Mouse (Mus musculus) liver, embryonic 15.5 days (tissue): ENCODE data around the gene Pdgfa. TPM values are rescaled to one million over a fixed set of nuclear protein-coding genes. Genes with fewer than 3 reads are reported as not detected.
A peak's percentile ranks its signal among the peaks of the same experiment; 100 is the strongest.

Experiments used
- ATAC-seq: fragments of 200-750 bp; cut with Nextera tagmentation; 2 replicates; pipeline ENCODE4 v1.8.0; 2017; ENCODE audit warnings: moderate number of reproducible peaks, mild to moderate bottlenecking, moderate library complexity; ENCODE audit not compliant: insufficient read depth
- H3K27ac ChIP-seq: fragments of 300-500 bp; sonication (generic); replicated peaks from 2 replicates; pipeline ENCODE4 v1.5.1; 2015; ENCODE audit warnings: mild to moderate bottlenecking, inconsistent platforms
- H3K27me3 ChIP-seq: fragments of 300-500 bp; sonication (generic); 2 replicates; pipeline ENCODE4 v1.6.1; 2015; ENCODE audit warnings: mild to moderate bottlenecking, inconsistent platforms
- H3K36me3 ChIP-seq: fragments of 300-500 bp; sonication (generic); replicated peaks from 2 replicates; pipeline ENCODE4 v1.6.1; 2015; ENCODE audit warnings: moderate library complexity, mild to moderate bottlenecking, inconsistent platforms
- H3K4me1 ChIP-seq: fragments of 300-500 bp; sonication (generic); replicated peaks from 2 replicates; pipeline ENCODE4 v1.6.1; 2015; ENCODE audit warnings: inconsistent platforms
- H3K4me2 ChIP-seq: fragments of 300-500 bp; sonication (generic); 2 replicates; pipeline ENCODE4 v1.6.1; 2015; ENCODE audit warnings: moderate library complexity, mild to moderate bottlenecking, inconsistent platforms
- H3K4me3 ChIP-seq: fragments of 300-500 bp; sonication (generic); replicated peaks from 2 replicates; pipeline ENCODE4 v1.5.1; 2015; ENCODE audit warnings: mild to moderate bottlenecking, inconsistent platforms
- H3K9ac ChIP-seq: fragments of 300-500 bp; sonication (generic); 2 replicates; pipeline ENCODE4 v1.6.1; 2015; ENCODE audit warnings: moderate library complexity, mild to moderate bottlenecking, inconsistent platforms
- H3K9me3 ChIP-seq: fragments of 300-500 bp; sonication (generic); replicated peaks from 2 replicates; pipeline ENCODE4 v1.6.1; 2016; ENCODE audit warnings: inconsistent platforms
- WGBS: fragments of 180-500 bp; shearing (Covaris S2); methylation state at CpG from one replicate; pipeline ENCODE4 v1.1.7; 2015; ENCODE audit warnings: mixed read lengths; ENCODE audit not compliant: insufficient replicate concordance; 5-methylcytosine and 5-hydroxymethylcytosine counted together
- polyA plus RNA-seq: library from polyadenylated mRNA; unstranded; fragments of >200 nt; fragmentation: Nextera tagmentation; extraction: Ambion mirVana; gene quantifications from 2 replicates; pipeline ENCODE4 v1.2.1, GENCODE M21; 2015

The Pdgfa gene
- polyA plus RNA-seq, 1 experiment from 2014 or later: 1.6 TPM

DNA sequence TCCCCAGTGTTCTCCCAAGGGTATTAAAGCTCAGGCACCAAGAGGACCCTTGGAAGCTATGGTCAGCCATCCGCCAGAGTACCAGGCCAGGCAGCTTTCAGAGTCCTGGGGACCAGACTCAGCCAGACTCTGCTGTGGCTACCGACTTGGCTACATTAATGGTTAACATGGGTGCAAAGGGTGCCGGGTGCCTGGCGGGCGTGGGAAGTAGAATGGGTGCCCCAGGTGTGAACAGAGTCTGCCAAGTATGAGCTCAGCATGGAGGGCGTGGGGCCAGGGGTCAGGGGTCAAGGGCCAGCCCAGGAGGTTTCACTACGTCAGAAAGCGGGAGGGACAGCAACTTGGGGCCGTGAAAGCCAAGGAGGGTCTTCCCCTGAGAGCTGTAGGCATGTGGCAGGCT lies 16.6 kb downstream of the Pdgfa start:
- Histone ChIP-seq H3K9me3 (no peaks in the 10 kb centered on the region), H3K27me3 (no peaks in the 10 kb centered on the region; the same call in 1 of the 2 replicates), H3K4me2 (no peak overlapping the region), H3K4me3 (no peak overlapping the region), H3K4me1 (no peaks in the 10 kb centered on the region; the same call in 1 of the 2 replicates), H3K27ac (no peak overlapping the region), H3K9ac (no peak overlapping the region), H3K36me3 (no peaks in the 10 kb centered on the region)
- 67% methylated on average over 9 of the region's 9 CpGs for WGBS
- ATAC-seq: peak; percentile 49; the same call in 1 of the 2 replicates

DNA sequence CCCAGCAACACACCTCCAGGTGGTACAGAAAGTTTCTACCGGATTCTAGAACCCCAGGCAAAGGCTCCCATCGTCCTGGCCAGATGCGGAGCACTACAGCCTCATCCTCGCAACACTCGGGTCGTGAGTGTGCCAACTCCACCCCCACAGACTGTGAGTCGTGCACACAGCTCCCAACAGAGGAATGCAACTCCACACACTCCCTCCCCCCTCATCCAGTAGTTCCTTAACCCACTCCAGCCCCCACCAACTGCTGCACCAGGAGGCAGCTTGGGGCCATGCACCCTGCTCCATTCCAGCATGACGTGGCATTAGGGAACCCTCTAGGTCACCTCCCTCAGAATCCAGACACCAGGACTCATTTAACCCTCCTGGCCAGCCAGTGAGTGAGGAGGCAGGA lies 17.3 kb downstream of the Pdgfa start:
- no peak overlapping the region for H3K4me2 ChIP-seq
- no peak overlapping the region for H3K27ac ChIP-seq
- no peak overlapping the region for H3K4me3 ChIP-seq
- no peak for ATAC-seq
- no peaks in the 10 kb centered on the region; the same call in 1 of the 2 replicates for H3K27me3 ChIP-seq
- H3K9ac ChIP-seq: no peak overlapping the region
- WGBS: 55% methylated on average over 8 of the region's 8 CpGs
- H3K9me3 ChIP-seq: no peaks in the 10 kb centered on the region
- no peaks in the 10 kb centered on the region for H3K36me3 ChIP-seq
- H3K4me1 ChIP-seq: no peaks in the 10 kb centered on the region; the same call in 1 of the 2 replicates

DNA sequence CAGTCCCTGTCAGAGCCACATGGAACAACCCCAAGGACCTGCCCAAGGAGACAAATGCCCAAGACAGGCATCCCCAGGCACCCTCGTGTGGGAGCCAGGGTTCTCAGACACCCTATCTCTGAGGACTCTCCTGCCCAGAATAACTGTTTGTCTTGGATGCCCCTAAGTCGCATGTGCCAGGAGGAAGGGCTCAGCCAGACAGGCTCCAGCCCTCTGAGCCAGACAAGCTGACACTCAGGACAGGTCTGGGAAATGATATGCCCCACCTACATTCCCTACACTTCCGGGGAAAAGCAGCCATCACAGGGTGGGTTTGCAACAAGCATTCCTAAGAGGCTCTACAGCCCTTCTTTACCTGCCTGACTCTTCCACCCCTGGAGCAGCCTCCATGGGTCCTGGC lies 19.4 kb downstream of the Pdgfa start:
- Histone ChIP-seq H3K27me3 (no peaks in the 10 kb centered on the region; the same call in 1 of the 2 replicates), H3K4me3 (no peak overlapping the region), H3K9me3 (no peaks in the 10 kb centered on the region), H3K36me3 (no peaks in the 10 kb centered on the region), H3K27ac (no peak overlapping the region), H3K4me1 (no peaks in the 10 kb centered on the region; the same call in 1 of the 2 replicates), H3K9ac (no peak overlapping the region), H3K4me2 (no peak overlapping the region)
- WGBS: 55% methylated on average over 3 of the region's 3 CpGs
- ATAC-seq: no peak

DNA sequence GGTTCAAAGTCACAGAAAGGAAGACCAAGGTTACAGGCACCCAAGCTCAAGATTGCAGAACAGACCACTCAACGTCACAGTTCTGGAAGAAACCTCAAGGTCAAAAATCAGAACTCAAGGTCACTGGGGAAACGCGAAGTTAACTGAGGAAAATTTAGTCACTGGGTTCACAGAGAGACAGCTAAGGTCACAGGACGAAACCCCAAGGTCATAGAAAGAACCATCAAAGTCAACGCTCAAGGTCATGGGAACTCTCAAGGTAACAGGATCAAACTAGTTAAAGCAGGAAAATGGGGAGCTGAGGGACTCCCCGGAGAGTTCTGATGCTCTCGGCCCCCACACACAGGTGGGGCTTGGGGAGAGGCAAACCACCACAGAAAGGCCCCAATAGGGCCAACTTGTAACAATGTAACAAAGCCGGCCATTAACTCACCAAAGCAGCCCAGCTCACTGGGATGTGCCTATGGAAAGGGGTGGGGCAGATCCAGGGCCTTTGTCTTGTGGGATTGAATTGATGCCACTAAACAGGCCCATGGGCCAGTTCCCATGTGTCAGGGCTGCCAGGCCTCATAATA lies 22.2 kb downstream of the Pdgfa start:
- Histone ChIP-seq H3K4me3 (no peak overlapping the region), H3K9ac (no peak overlapping the region), H3K27me3 (no peaks in the 10 kb centered on the region), H3K9me3 (no peaks in the 10 kb centered on the region), H3K36me3 (no peaks in the 10 kb centered on the region), H3K4me2 (no peak overlapping the region), H3K4me1 (no peaks in the 10 kb centered on the region; the same call in 1 of the 2 replicates), H3K27ac (no peak overlapping the region)
- ATAC-seq: no peak
- 64% methylated on average over 8 of the region's 8 CpGs for WGBS

DNA sequence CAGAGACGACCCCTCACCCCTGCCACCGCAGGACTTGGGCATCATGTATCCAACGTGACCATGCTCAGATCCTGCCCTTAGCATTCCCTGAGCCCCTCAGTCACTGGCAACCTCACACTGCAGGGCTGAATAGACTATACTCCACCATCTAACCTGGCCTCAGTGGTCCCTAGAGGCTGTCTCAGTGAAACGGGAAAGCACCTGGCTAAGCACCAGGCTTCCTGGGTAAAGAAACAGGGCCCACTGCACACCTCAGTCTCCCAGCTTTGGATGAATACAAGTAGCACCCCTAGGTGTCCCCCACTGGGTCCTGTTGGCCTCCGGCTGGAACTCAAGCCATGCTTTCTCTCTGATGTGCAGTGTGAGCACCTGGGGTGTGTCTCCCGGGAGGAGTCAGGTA lies 23.7 kb downstream of the Pdgfa start:
- no peaks in the 10 kb centered on the region for H3K4me1 ChIP-seq
- ATAC-seq: no peak
- H3K27me3 ChIP-seq: no peaks in the 10 kb centered on the region
- no peaks in the 10 kb centered on the region for H3K36me3 ChIP-seq
- no peak overlapping the region for H3K4me2 ChIP-seq
- no peak overlapping the region for H3K9ac ChIP-seq
- WGBS: 62% methylated on average over 6 of the region's 6 CpGs
- no peak overlapping the region for H3K4me3 ChIP-seq
- no peaks in the 10 kb centered on the region for H3K9me3 ChIP-seq
- H3K27ac ChIP-seq: no peak overlapping the region

DNA sequence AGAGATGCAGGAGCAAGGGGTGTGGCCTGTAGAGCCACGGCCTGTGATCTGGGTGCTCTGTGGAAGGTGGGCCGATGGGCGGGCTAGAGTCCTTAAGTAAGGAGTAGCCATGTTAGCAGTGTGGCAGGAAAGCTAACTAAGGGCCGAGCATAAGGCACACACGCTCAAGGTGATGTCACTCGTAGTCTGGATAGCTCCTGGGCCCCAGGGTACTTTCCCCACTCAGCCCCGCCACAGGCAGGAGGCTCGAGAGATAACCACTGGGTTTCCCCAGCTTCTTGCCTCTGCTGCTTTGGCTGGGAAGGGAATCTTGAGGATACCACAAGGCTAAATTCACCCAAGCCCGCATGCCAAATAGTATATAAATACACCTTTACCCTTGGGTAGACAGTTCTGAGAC lies 25.8 kb downstream of the Pdgfa start:
- no peaks in the 10 kb centered on the region for H3K27me3 ChIP-seq
- H3K36me3 ChIP-seq: no peaks in the 10 kb centered on the region
- 54% methylated on average over 9 of the region's 9 CpGs for WGBS
- H3K4me2 ChIP-seq: no peak overlapping the region
- H3K27ac ChIP-seq: no peak overlapping the region
- H3K9me3 ChIP-seq: no peaks in the 10 kb centered on the region
- H3K4me1 ChIP-seq: no peaks in the 10 kb centered on the region
- H3K4me3 ChIP-seq: no peak overlapping the region
- no peak overlapping the region for H3K9ac ChIP-seq
- no peak for ATAC-seq

DNA sequence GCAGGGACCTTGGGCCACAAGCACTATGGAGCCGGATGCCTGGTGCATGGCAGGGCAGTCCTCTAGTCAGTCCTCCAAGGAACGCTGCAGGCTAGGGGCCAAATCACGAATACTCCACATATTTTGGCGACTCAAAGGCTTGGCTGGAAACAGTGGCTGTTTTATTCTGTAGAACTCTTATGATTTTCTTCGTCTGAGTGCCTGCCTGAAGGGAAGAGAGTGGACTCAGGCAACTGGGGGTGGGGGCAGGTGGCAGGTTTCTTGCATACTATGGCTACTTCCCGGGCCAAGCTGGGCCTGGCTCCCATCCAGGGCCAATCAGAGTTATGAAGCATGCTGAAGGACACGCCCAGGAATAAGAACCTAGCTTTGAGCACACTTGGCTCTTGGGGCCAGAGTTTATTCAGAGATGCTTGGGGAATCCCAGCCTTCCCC lies 27.1 kb downstream of the Pdgfa start:
- H3K4me2 ChIP-seq: no peak overlapping the region
- no peaks in the 10 kb centered on the region for H3K27me3 ChIP-seq
- no peaks in the 10 kb centered on the region for H3K9me3 ChIP-seq
- no peak overlapping the region for H3K4me3 ChIP-seq
- no peaks in the 10 kb centered on the region for H3K36me3 ChIP-seq
- no peak overlapping the region for H3K27ac ChIP-seq
- H3K9ac ChIP-seq: no peak overlapping the region
- WGBS: 52% methylated on average over 7 of the region's 7 CpGs
- no peak for ATAC-seq
- no peaks in the 10 kb centered on the region for H3K4me1 ChIP-seq

DNA sequence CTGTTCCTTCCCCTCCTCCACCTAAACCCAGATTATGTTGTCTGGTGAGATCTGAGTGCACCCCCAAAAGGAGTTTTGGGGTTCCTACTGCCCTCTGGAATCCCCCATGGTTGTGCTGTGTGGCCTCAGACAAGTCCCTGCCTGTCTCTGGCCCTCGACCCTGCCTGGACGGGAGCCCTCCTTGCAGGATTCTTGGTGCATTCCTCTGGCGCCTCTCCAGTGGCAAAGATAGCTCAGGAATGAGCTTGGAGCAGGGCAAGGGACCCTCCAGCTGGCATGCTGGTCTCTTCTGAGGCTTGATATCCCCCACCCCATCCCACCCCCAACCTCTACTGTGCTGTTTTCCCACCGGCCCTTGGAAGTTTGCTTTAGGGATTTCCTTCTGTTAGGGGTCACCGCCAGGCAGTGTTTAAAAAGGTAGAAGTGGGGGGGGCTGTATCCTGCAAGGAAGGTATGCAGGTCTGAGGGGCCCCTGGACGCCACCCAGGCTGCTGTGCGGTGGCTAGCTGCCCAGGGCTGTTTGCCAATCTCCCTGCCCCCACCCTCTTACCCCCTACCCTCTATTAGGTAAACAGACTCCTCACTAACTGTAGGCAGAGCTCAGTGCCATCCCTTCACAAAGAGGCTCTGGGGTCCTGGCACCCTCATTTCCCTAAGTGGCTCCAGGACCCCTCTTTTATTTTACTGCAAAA lies 31.0 kb downstream of the Pdgfa start:
- ATAC-seq: no peak
- Histone ChIP-seq H3K9ac (no peak overlapping the region), H3K4me3 (no peak overlapping the region), H3K36me3 (no peaks in the 10 kb centered on the region), H3K27me3 (no peaks in the 10 kb centered on the region), H3K9me3 (no peaks in the 10 kb centered on the region), H3K4me1 (no peaks in the 10 kb centered on the region), H3K27ac (no peak overlapping the region), H3K4me2 (no peak overlapping the region)
- 38% methylated on average over 7 of the region's 7 CpGs for WGBS

DNA sequence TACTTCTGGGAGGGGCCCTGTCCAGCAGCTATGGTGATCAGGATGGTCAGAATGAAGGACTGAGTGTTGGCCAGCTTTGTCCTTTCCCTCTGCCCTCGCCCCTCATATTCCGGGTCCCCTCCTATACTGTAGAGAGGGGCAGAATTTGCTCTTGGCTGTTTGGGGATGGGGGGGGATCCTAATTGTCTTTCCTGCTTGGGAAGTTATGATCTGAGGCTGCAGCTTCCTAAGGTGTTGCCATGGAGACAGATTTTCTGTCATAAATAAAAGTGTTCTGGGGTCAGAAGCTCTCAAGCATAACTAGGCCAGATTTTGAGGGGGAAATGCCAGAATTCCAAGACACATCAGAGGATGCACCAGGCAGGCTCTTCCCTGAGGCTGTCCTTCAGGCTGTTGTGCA lies 31.6 kb downstream of the Pdgfa start:
- Histone ChIP-seq H3K9me3 (no peaks in the 10 kb centered on the region), H3K36me3 (no peaks in the 10 kb centered on the region), H3K4me1 (no peaks in the 10 kb centered on the region), H3K4me2 (no peak overlapping the region), H3K9ac (no peak overlapping the region), H3K27ac (no peak overlapping the region), H3K4me3 (no peak overlapping the region), H3K27me3 (no peaks in the 10 kb centered on the region)
- ATAC-seq: no peak
- 71% methylated on average over 2 of the region's 2 CpGs for WGBS

DNA sequence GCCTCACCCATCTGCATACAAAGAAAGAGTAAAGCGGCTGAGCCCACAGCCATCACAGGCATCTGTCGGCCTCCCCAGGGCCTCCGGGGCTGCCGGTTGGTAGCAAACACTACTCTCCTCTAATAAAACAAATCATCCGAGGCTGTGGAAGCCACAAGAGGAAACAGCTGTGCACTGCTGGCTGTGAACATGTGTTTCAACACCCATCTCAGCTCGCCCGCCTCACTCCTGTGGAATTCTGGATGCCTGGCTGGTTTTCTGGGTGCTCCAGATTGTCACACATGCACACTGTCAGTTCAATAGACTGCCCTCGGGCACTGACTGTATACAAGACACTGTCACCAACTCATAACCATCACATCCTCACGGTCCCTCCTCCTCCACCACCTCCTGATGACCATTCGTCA lies 40.7 kb downstream of the Pdgfa start:
- 20% methylated on average over 10 of the region's 10 CpGs for WGBS
- Histone ChIP-seq H3K27me3 (0 out of 2 replicates have a peak, but pooled peaks cover 8% of the 10 kb centered on the region), H3K36me3 (no peaks in the 10 kb centered on the region), H3K4me3 (no peak overlapping the region), H3K4me1 (no peaks in the 10 kb centered on the region), H3K27ac (no peak overlapping the region), H3K4me2 (no peak overlapping the region), H3K9ac (no peak overlapping the region), H3K9me3 (no peaks in the 10 kb centered on the region)
- ATAC-seq: no peak

DNA sequence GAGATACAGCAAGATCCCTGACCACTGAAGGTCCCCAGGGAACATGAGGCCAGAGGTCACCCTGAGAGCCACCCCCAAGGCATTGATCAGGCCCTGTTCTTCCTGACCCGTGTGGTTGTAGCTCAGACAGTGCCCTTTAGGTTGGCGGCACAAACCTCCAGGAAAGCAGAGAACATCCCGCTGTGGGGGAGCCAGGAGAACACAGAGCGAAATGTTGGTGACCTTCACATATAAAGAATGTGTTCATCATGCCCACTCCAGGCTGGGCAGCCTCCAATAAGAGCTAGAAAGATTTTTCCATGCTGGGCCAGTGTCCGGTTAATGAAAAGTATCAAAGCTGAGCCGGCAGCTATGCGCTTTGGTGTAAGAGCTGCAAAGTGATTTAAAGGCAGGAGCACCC lies 43.2 kb downstream of the Pdgfa start:
- no peaks in the 10 kb centered on the region for H3K9me3 ChIP-seq
- H3K4me3 ChIP-seq: no peak overlapping the region
- no peak overlapping the region for H3K9ac ChIP-seq
- ATAC-seq: no peak
- H3K4me1 ChIP-seq: no peaks in the 10 kb centered on the region
- H3K4me2 ChIP-seq: no peak overlapping the region
- 74% methylated on average over 7 of the region's 7 CpGs for WGBS
- H3K27ac ChIP-seq: no peak overlapping the region
- H3K36me3 ChIP-seq: no peaks in the 10 kb centered on the region
- H3K27me3 ChIP-seq: 0 out of 2 replicates have a peak, but pooled peaks cover 8% of the 10 kb centered on the region
